13 mouse cellular contexts compared by ENCODE assay signal in the genomic region with DNA sequence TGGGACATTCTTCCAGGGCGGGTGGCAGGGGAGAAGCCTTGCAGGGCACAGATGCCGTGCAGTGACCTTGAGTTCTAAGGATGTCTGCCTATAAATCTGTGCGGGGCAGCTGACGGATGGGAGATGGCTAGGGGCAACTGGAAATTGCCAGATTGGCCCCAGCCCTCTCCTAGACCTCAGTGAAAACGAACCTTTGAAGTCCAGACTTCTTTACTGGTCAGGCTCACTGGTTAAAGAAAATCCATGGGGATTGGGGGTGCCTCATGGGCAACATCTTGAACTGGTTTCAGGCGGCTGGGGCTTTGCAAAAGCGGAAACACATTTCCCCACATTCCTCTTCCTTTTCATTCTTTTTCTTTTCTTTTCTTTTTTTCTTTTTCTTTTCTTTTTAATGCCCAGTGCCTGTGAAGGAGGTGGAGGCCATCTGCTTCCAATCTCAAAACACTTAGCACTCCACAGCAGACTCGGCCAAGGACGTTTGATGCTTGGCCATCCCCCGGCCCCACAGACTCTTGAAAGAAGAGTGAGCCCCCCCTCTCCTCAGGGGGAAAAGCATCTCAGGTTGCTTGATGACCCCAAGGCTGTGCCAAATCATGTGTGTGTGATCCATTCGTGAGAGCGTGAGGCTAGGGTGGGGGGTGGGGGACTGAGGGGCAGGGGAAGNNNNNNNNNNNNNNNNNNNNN.
DNase-seq lines count a peak whose midpoint lies in the region; ATAC-seq lines count a peak whose summit lies in the region.
"Had no signal": no experiment of that assay in that cellular context is flagged by ENCODE, and none has a peak within 500 bp of the region (broad histone marks: within the 10 kb centered on the region; RNA-seq: fewer than 3 reads in every experiment).

No protein-coding gene starts in this region.

- no peaks in the 10 kb centered on the region for H3K27me3 ChIP-seq in heart, embryonic 13.5 days (replicated peaks)
- H3K27me3 ChIP-seq in embryonic facial prominence, embryonic 14.5 days (replicated peaks; ENCODE audit: control insufficient read depth, insufficient read depth, low read length): no peaks in the 10 kb centered on the region
- H3K27me3 ChIP-seq: CH12.LX; midbrain, embryonic 13.5 days had no signal

- no peak overlapping the region for H3K4me2 ChIP-seq in heart, embryonic 13.5 days
- H3K4me2 ChIP-seq in embryonic facial prominence, embryonic 14.5 days (ENCODE audit: low read depth, low read length): no peak overlapping the region
- H3K4me2 ChIP-seq: midbrain, embryonic 13.5 days had no signal

- 27% methylated on average over 12 of the region's 12 CpGs for WGBS in heart, embryonic 13.5 days
- WGBS in embryonic facial prominence, embryonic 14.5 days: 11% methylated on average over 12 of the region's 12 CpGs

- intact Hi-C loops in left cerebral cortex, postnatal 4 days (cut with DNase I): no loop called here

- no peak for ATAC-seq in heart, embryonic 13.5 days (ENCODE audit: extremely low read depth, insufficient number of reproducible peaks, low FRiP score, low TSS enrichment)
- peak; percentile 62 for ATAC-seq in embryonic facial prominence, embryonic 14.5 days (ENCODE audit: low read depth)
- ATAC-seq: midbrain, embryonic 13.5 days had no signal

- H3K4me3 ChIP-seq in heart, embryonic 13.5 days: no peak overlapping the region
- no peak overlapping the region for H3K4me3 ChIP-seq in embryonic facial prominence, embryonic 14.5 days (ENCODE audit: low read depth, low read length)
- H3K4me3 ChIP-seq: heart, adult 2 months; midbrain, embryonic 13.5 days had no signal

- no peaks in the 10 kb centered on the region for H3K9me3 ChIP-seq in heart, embryonic 13.5 days
- H3K9me3 ChIP-seq in embryonic facial prominence, embryonic 14.5 days (ENCODE audit: control insufficient read depth, low read length): no peaks in the 10 kb centered on the region
- H3K9me3 ChIP-seq: midbrain, embryonic 13.5 days had no signal

- peak overlapping the region; percentile 61 for H3K27ac ChIP-seq in heart, embryonic 13.5 days (replicated peaks)
- H3K27ac ChIP-seq in embryonic facial prominence, embryonic 14.5 days (replicated peaks; ENCODE audit: low read depth, low read length): peak overlapping the region; percentile 74
- H3K27ac ChIP-seq: heart, adult 2 months had no signal

- no peak overlapping the region for H3K9ac ChIP-seq in heart, embryonic 13.5 days
- no peak overlapping the region for H3K9ac ChIP-seq in embryonic facial prominence, embryonic 14.5 days (ENCODE audit: low read depth, low read length)
- H3K9ac ChIP-seq: midbrain, embryonic 13.5 days had no signal

- DNase-seq in heart, postnatal 4 days: no peak
- DNase-seq in embryo, embryonic 10 days (ENCODE audit: low spot score): peak; percentile 83
- peak; percentile 85 for DNase-seq in embryonic facial prominence, embryonic 14.5 days (ENCODE audit: low spot score)
- peak; percentile 64 for DNase-seq in lung, postnatal 10 days
- no peak for DNase-seq in gastrocnemius, postnatal 4 days (ENCODE audit: low spot score in 2 of 2)
- no peak for DNase-seq in frontal cortex, adult 2 months (ENCODE audit: extremely low spot score in 1 of 2, low spot score in 1 of 2)
- DNase-seq in left cerebral cortex, postnatal 4 days: no peak
- DNase-seq: heart, adult 2 months; kidney, postnatal 36 days; thymus, adult 18-20 months had no signal

- H3K36me3 ChIP-seq in heart, embryonic 13.5 days: no peaks in the 10 kb centered on the region
- no peaks in the 10 kb centered on the region for H3K36me3 ChIP-seq in embryonic facial prominence, embryonic 14.5 days (ENCODE audit: control insufficient read depth, insufficient read depth, low read length)
- H3K36me3 ChIP-seq: midbrain, embryonic 13.5 days had no signal

- peaks cover 27% of the 10 kb centered on the region for H3K4me1 ChIP-seq in heart, embryonic 13.5 days
- H3K4me1 ChIP-seq in embryonic facial prominence, embryonic 14.5 days (ENCODE audit: control insufficient read depth, insufficient read depth, low read length): peaks cover 37% of the 10 kb centered on the region

Comparison
In these comparisons a context has a peak if more than half of its experiments do, and no peak if none do; other contexts are left out.
1. DNase-seq: peak in embryo, embryonic 10 days (single experiment), embryonic facial prominence, embryonic 14.5 days (single experiment) and lung, postnatal 10 days (single experiment); none in heart, postnatal 4 days (single experiment), gastrocnemius, postnatal 4 days (0 of 2), frontal cortex, adult 2 months (0 of 2) and left cerebral cortex, postnatal 4 days (single experiment).